Mouse (Mus musculus) liver, adult 2 months (tissue): ENCODE results near the gene Zfp36l1. TPM values are rescaled to one million over a fixed set of nuclear protein-coding genes. Genes with fewer than 3 reads are reported as not detected.

Experiments used
- DNase-seq: peaks from one replicate; pipeline ENCODE4 v3.0.0-alpha.2; 2011; ENCODE audit warnings: low read depth, low spot score; ENCODE audit errors: extremely low read depth
- H3K27ac ChIP-seq: fragments of 200-500 bp; replicated peaks from 2 replicates; pipeline ENCODE4 v1.5.1; 2012; ENCODE audit warnings: low read depth, mild to moderate bottlenecking, control low read depth, inconsistent platforms, low read length; ENCODE audit not compliant: insufficient read depth
- H3K27me3 ChIP-seq: fragments of 200-500 bp; 2 replicates; pipeline ENCODE4 v1.6.1; 2012; ENCODE audit warnings: mild to moderate bottlenecking, moderate library complexity, low read length, inconsistent platforms; ENCODE audit not compliant: control insufficient read depth, insufficient read depth
- H3K36me3 ChIP-seq: fragments of 200-500 bp; 2 replicates; pipeline ENCODE4 v1.6.1; 2012; ENCODE audit warnings: low read length, inconsistent platforms; ENCODE audit not compliant: control insufficient read depth, insufficient read depth
- H3K4me1 ChIP-seq: fragments of 200-500 bp; 2 replicates; pipeline ENCODE4 v1.6.1; 2011; ENCODE audit warnings: low read length; ENCODE audit not compliant: control insufficient read depth, insufficient read depth
- H3K4me3 ChIP-seq: fragments of 200-500 bp; 2 replicates; pipeline ENCODE4 v1.5.1; 2011; ENCODE audit warnings: low read depth, mild to moderate bottlenecking, control low read depth, low read length, moderate library complexity; ENCODE audit not compliant: insufficient read depth
- H3K79me2 ChIP-seq: fragments of 200-500 bp; 2 replicates; pipeline ENCODE4 v1.6.1; 2012; ENCODE audit warnings: inconsistent platforms, mild to moderate bottlenecking, low read length, moderate library complexity; ENCODE audit not compliant: control insufficient read depth, insufficient read depth
- H3K9ac ChIP-seq: fragments of 200-500 bp; 2 replicates; pipeline ENCODE4 v1.6.1; 2012; ENCODE audit warnings: low read depth, mild to moderate bottlenecking, control low read depth, inconsistent platforms, low read length
- CTCF ChIP-seq: fragments of 200-500 bp; IDR thresholded peaks from 2 replicates; pipeline ENCODE4 v1.5.1; 2011; ENCODE audit warnings: low read depth, low read length, control low read depth
- POLR2A ChIP-seq: fragments of 200-500 bp; IDR thresholded peaks from 2 replicates; pipeline ENCODE4 v1.6.1; 2011; ENCODE audit warnings: low read length, control low read depth; ENCODE audit not compliant: insufficient read depth; ENCODE audit errors: extremely low read depth
- WGBS: fragments of 180-500 bp; shearing (Covaris S2); methylation state at CpG from one replicate; pipeline ENCODE4 v1.1.7; 2018; 5-methylcytosine and 5-hydroxymethylcytosine counted together
- polyA plus RNA-seq: library from polyadenylated mRNA; depleted of rRNA; stranded (reverse); fragments of >200 nt; gene quantifications from 2 replicates; pipeline ENCODE4 v1.2.3, GENCODE M21; 2012
- total RNA-seq: library from RNA; depleted of rRNA; stranded (reverse); fragments of >200 nt; gene quantifications from 2 replicates; pipeline ENCODE4 v1.2.3, GENCODE M21; 2014

Gene Zfp36l1
- total and polyA plus RNA-seq, 2 experiments = 15.4 to 125 TPM

GRCm38 (mm10) chr12:80064306-80064705 lies 48.5 kb downstream of the Zfp36l1 start:
- Histone ChIP-seq H3K79me2 (no peaks in the 10 kb centered on the region), H3K27ac (no peak overlapping the region), H3K4me3 (no peak overlapping the region), H3K27me3 (no peaks in the 10 kb centered on the region), H3K4me1 (no peaks in the 10 kb centered on the region), H3K36me3 (no peaks in the 10 kb centered on the region), H3K9ac (no peak overlapping the region)
- TF ChIP-seq CTCF (no peak), POLR2A (no peak)
- no peak for DNase-seq
- WGBS = 93% methylated on average over 4 of the region's 4 CpGs

- H3K9ac ChIP-seq = no peak overlapping the region
- no peak for DNase-seq
- WGBS = 65% methylated on average over 7 of the region's 7 CpGs
- TF ChIP-seq CTCF (no peak), POLR2A (no peak)
- no peak overlapping the region for H3K27ac ChIP-seq
- no peak overlapping the region for H3K4me3 ChIP-seq
- H3K36me3 ChIP-seq = no peaks in the 10 kb centered on the region
- H3K79me2 ChIP-seq = no peaks in the 10 kb centered on the region
- H3K27me3 ChIP-seq = no peaks in the 10 kb centered on the region
- no peaks in the 10 kb centered on the region for H3K4me1 ChIP-seq
These were observed 49.2 kb downstream of the Zfp36l1 start for GRCm38 (mm10) chr12:80063402-80064150.

- Histone ChIP-seq H3K4me3 (no peak overlapping the region), H3K36me3 (no peaks in the 10 kb centered on the region), H3K27ac (no peak overlapping the region), H3K27me3 (no peaks in the 10 kb centered on the region), H3K4me1 (no peaks in the 10 kb centered on the region), H3K9ac (no peak overlapping the region), H3K79me2 (no peaks in the 10 kb centered on the region)
- 86% methylated on average over 6 of the region's 6 CpGs for WGBS
- TF ChIP-seq POLR2A = no peak
- no peak for TF ChIP-seq CTCF
- DNase-seq = no peak
These were observed 50.1 kb downstream of the Zfp36l1 start for GRCm38 (mm10) chr12:80062410-80063401.

GRCm38 (mm10) chr12:80061810-80062209 lies 51.0 kb downstream of the Zfp36l1 start:
- WGBS = 89% methylated on average over 5 of the region's 5 CpGs
- no peak overlapping the region for H3K27ac ChIP-seq
- no peak for TF ChIP-seq CTCF
- no peak for TF ChIP-seq POLR2A

GRCm38 (mm10) chr12:80060809-80061208 lies 52.0 kb downstream of the Zfp36l1 start:
- Histone ChIP-seq H3K9ac (no peak overlapping the region), H3K36me3 (no peaks in the 10 kb centered on the region), H3K4me1 (no peaks in the 10 kb centered on the region), H3K4me3 (no peak overlapping the region), H3K27ac (no peak overlapping the region), H3K27me3 (no peaks in the 10 kb centered on the region), H3K79me2 (no peaks in the 10 kb centered on the region)
- DNase-seq = no peak
- TF ChIP-seq CTCF (no peak), POLR2A (no peak)
- WGBS = 79% methylated on average over 1 of the region's 1 CpGs

More at GRCm38 (mm10) chr12:80061810-80062209, 51.0 kb downstream of the Zfp36l1 start:
- no peak overlapping the region for H3K4me3 ChIP-seq
- no peaks in the 10 kb centered on the region for H3K36me3 ChIP-seq
- H3K4me1 ChIP-seq = no peaks in the 10 kb centered on the region
- no peak overlapping the region for H3K9ac ChIP-seq
- no peaks in the 10 kb centered on the region for H3K27me3 ChIP-seq
- DNase-seq = no peak
- no peaks in the 10 kb centered on the region for H3K79me2 ChIP-seq
